Mouse (Mus musculus) forebrain, postnatal 0 days (tissue): ENCODE data around the gene Arid1b. TPM values are rescaled to one million over a fixed set of nuclear protein-coding genes. Genes with fewer than 3 reads are reported as not detected.

Source experiments
- ATAC-seq: fragments of 200-750 bp; cut with Nextera tagmentation; 2 replicates; pipeline ENCODE4 v1.8.0; 2017; ENCODE audit warnings: mild to moderate bottlenecking, moderate library complexity
- DNase-seq: peaks from one replicate; pipeline ENCODE4 v3.0.0-alpha.2; 2015
- H3K27ac ChIP-seq: fragments of 300-500 bp; sonication (generic); 2 replicates; pipeline ENCODE4 v1.5.1; 2014; ENCODE audit warnings: low read depth, mild to moderate bottlenecking, antibody characterized with exemption, low read length, moderate library complexity, mixed read lengths
- H3K27me3 ChIP-seq: fragments of 300-500 bp; sonication (generic); 2 replicates; pipeline ENCODE4 v1.6.1; 2014; ENCODE audit warnings: mild to moderate bottlenecking, low read length, mixed read lengths; ENCODE audit not compliant: insufficient read depth
- H3K36me3 ChIP-seq: fragments of 300-500 bp; sonication (generic); 2 replicates; pipeline ENCODE4 v1.6.1; 2014; ENCODE audit warnings: mild to moderate bottlenecking, moderate library complexity; ENCODE audit not compliant: insufficient read depth
- H3K4me1 ChIP-seq: fragments of 300-500 bp; sonication (generic); 2 replicates; pipeline ENCODE4 v1.6.1; 2014; ENCODE audit warnings: antibody characterized with exemption; ENCODE audit not compliant: insufficient read depth
- H3K4me2 ChIP-seq: fragments of 300-500 bp; sonication (generic); 2 replicates; pipeline ENCODE4 v1.6.1; 2014; ENCODE audit warnings: low read depth, mild to moderate bottlenecking, moderate library complexity
- H3K4me3 ChIP-seq: fragments of 300-500 bp; sonication (generic); 2 replicates; pipeline ENCODE4 v1.5.1; 2014; ENCODE audit warnings: low read depth, low read length, mixed read lengths
- H3K9ac ChIP-seq: fragments of 300-500 bp; sonication (generic); 2 replicates; pipeline ENCODE4 v1.6.1; 2014; ENCODE audit warnings: mild to moderate bottlenecking
- H3K9me3 ChIP-seq: fragments of 300-500 bp; sonication (generic); 2 replicates; pipeline ENCODE4 v1.6.1; 2016; ENCODE audit warnings: low read length
- CTCF ChIP-seq: sonication (generic); IDR thresholded peaks from 2 replicates; pipeline ENCODE4 v1.5.1; 2016; ENCODE audit warnings: antibody characterized with exemption, control low read depth, low read depth
- WGBS: fragments of 180-500 bp; shearing (Covaris S2); extraction: QIAGEN DNeasy Blood & Tissue Kit; methylation state at CpG from one replicate; pipeline ENCODE4 v1.1.7; 2014; 5-methylcytosine and 5-hydroxymethylcytosine counted together
- polyA plus RNA-seq: library from polyadenylated mRNA; unstranded; fragments of >200 nt; fragmentation: Nextera tagmentation; extraction: Ambion mirVana; gene quantifications from 2 replicates; pipeline ENCODE4 v1.2.1, GENCODE M21; 2015
- total RNA-seq: library from RNA; depleted of rRNA; stranded (reverse); fragments of >200 nt; gene quantifications from 2 replicates; pipeline ENCODE4 v1.2.3, GENCODE M21; 2014

Arid1b gene
- total and polyA plus RNA-seq, 2 experiments from 2014 or later = 10.5 to 51.6 TPM

GRCm38 (mm10) chr17:5203346-5204102, 209.4 kb downstream of the Arid1b start:
- ATAC-seq (peak; percentile 36; the same call in 1 of the 2 replicates), DNase-seq (peak; percentile 34)
- Histone ChIP-seq H3K36me3 (no peaks in the 10 kb centered on the region), H3K4me3 (no peak overlapping the region), H3K4me1 (peaks cover 35% of the 10 kb centered on the region), H3K9ac (no peak overlapping the region), H3K27me3 (no peaks in the 10 kb centered on the region), H3K27ac (0 out of 2 replicates have a peak overlapping the region, but pooled peaks have one; percentile 15), H3K9me3 (no peaks in the 10 kb centered on the region), H3K4me2 (no peak overlapping the region)
- TF ChIP-seq CTCF = no peak
- WGBS = 74% methylated on average over 10 of the region's 10 CpGs

GRCm38 (mm10) chr17:5204103-5204665, 210.1 kb downstream of the Arid1b start:
- peaks cover 31% of the 10 kb centered on the region for H3K4me1 ChIP-seq
- H3K4me3 ChIP-seq = no peak overlapping the region
- ATAC-seq (no peak), DNase-seq (no peak)
- H3K27me3 ChIP-seq = no peaks in the 10 kb centered on the region
- H3K4me2 ChIP-seq = no peak overlapping the region
- H3K36me3 ChIP-seq = no peaks in the 10 kb centered on the region
- H3K9ac ChIP-seq = no peak overlapping the region
- no peak for TF ChIP-seq CTCF
- H3K9me3 ChIP-seq = no peaks in the 10 kb centered on the region
- H3K27ac ChIP-seq = no peak overlapping the region
- WGBS = 88% methylated on average over 9 of the region's 9 CpGs

GRCm38 (mm10) chr17:5205163-5205581, 211.0 kb downstream of the Arid1b start:
- no peak overlapping the region for H3K4me3 ChIP-seq
- WGBS = 21% methylated on average over 7 of the region's 7 CpGs
- H3K36me3 ChIP-seq = no peaks in the 10 kb centered on the region
- TF ChIP-seq CTCF = peak; percentile 29
- ATAC-seq (no peak), DNase-seq (peak; percentile 44)
- no peak overlapping the region for H3K9ac ChIP-seq
- no peak overlapping the region for H3K27ac ChIP-seq
- H3K4me2 ChIP-seq = no peak overlapping the region
- peaks cover 31% of the 10 kb centered on the region for H3K4me1 ChIP-seq
- no peaks in the 10 kb centered on the region for H3K27me3 ChIP-seq
- H3K9me3 ChIP-seq = no peaks in the 10 kb centered on the region

GRCm38 (mm10) chr17:5206731-5207130, 212.6 kb downstream of the Arid1b start:
- Histone ChIP-seq H3K36me3 (no peaks in the 10 kb centered on the region), H3K4me1 (peaks cover 39% of the 10 kb centered on the region), H3K4me3 (no peak overlapping the region), H3K27me3 (no peaks in the 10 kb centered on the region), H3K9ac (no peak overlapping the region), H3K9me3 (no peaks in the 10 kb centered on the region), H3K27ac (no peak overlapping the region), H3K4me2 (no peak overlapping the region)
- no peak for TF ChIP-seq CTCF
- DNase-seq (no peak), ATAC-seq (no peak)
- WGBS = 26% methylated on average over 9 of the region's 9 CpGs

- H3K4me2 ChIP-seq = no peak overlapping the region
- no peak overlapping the region for H3K4me3 ChIP-seq
- H3K27me3 ChIP-seq = no peaks in the 10 kb centered on the region
- H3K36me3 ChIP-seq = no peaks in the 10 kb centered on the region
- TF ChIP-seq CTCF = no peak
- H3K9me3 ChIP-seq = no peaks in the 10 kb centered on the region
- 92% methylated on average over 8 of the region's 8 CpGs for WGBS
- H3K9ac ChIP-seq = no peak overlapping the region
- H3K4me1 ChIP-seq = peaks cover 37% of the 10 kb centered on the region
- DNase-seq (no peak), ATAC-seq (no peak)
- no peak overlapping the region for H3K27ac ChIP-seq
Measured at GRCm38 (mm10) chr17:5207881-5208280, 213.7 kb downstream of the Arid1b start.

- 27% methylated on average over 3 of the region's 3 CpGs for WGBS
- DNase-seq (no peak), ATAC-seq (no peak)
- no peaks in the 10 kb centered on the region for H3K27me3 ChIP-seq
- no peaks in the 10 kb centered on the region for H3K9me3 ChIP-seq
- H3K36me3 ChIP-seq = no peaks in the 10 kb centered on the region
- H3K4me2 ChIP-seq = no peak overlapping the region
- no peak overlapping the region for H3K9ac ChIP-seq
- no peak overlapping the region for H3K27ac ChIP-seq
- TF ChIP-seq CTCF = peak; percentile 58
- H3K4me1 ChIP-seq = peaks cover 36% of the 10 kb centered on the region
- H3K4me3 ChIP-seq = no peak overlapping the region
Measured at GRCm38 (mm10) chr17:5208362-5208761, 214.2 kb downstream of the Arid1b start.

GRCm38 (mm10) chr17:5209076-5209475, 214.9 kb downstream of the Arid1b start:
- H3K36me3 ChIP-seq = no peaks in the 10 kb centered on the region

More at GRCm38 (mm10) chr17:5209076-5209475, 214.9 kb downstream of the Arid1b start:
- no peak for TF ChIP-seq CTCF
- ATAC-seq (no peak), DNase-seq (no peak)
- Histone ChIP-seq H3K4me1 (peaks cover 31% of the 10 kb centered on the region), H3K27ac (no peak overlapping the region), H3K9ac (no peak overlapping the region), H3K4me3 (no peak overlapping the region), H3K9me3 (no peaks in the 10 kb centered on the region), H3K4me2 (no peak overlapping the region), H3K27me3 (no peaks in the 10 kb centered on the region)
- 100% methylated on average over 1 of the region's 1 CpGs for WGBS
